Mouse (Mus musculus) bone marrow, adult 2 months (tissue): ENCODE measurements around the gene Sufu.

Source experiments
- CTCF ChIP-seq: fragments of 200-500 bp; IDR thresholded peaks from 2 replicates; pipeline ENCODE4 v1.5.1; 2011; ENCODE audit warnings: low read length, control low read depth; ENCODE audit not compliant: control insufficient read depth, insufficient read depth
- POLR2A ChIP-seq: fragments of 200-500 bp; IDR thresholded peaks from 2 replicates; pipeline ENCODE4 v1.6.1; 2011; ENCODE audit warnings: low read depth, mild to moderate bottlenecking, control low read depth, low read length, borderline replicate concordance; ENCODE audit not compliant: control insufficient read depth

GRCm38 (mm10) chr19:46446436-46447020 lies 49.8 kb downstream of the Sufu start:
- TF ChIP-seq CTCF (no peak), POLR2A (no peak)
